Mouse (Mus musculus): ENCODE measurements at regions not wholly inside any gene's neighbourhood (a gene's known extent, or its start where the extent isn't known, plus 50 kb on each side); places are given as distances from the start of the nearest gene placed in this dataset.

DNA sequence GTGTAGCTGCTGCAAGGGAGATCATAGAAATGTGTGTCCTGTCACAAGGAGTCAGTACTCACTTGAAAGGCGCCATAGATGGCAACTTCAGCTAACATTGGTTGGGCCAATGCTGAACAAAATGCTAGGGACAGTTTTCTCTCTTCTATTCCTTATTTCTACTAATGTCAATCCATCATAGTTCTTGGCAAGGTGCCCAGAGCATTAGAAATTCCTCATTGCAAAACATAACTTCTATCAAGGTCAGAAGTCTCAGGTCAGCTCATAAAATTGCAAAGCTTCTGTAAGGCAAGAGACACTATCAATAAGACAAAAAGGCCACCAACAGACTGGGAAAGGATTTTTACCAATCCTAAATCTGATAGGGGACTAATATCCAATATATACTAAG, 106.3 kb downstream of the D1Ertd622e start:
- no peak for DNase-seq (ENCODE audit: extremely low read depth)
- peaks cover 0 to 18% of the 10 kb centered on the region in 2 experiments; a peak in 2 of 4 replicates for H3K4me1 ChIP-seq (ENCODE audit: control insufficient read depth in 1 of 2, insufficient read depth in 2 of 2)
- H3K9ac ChIP-seq (ENCODE audit: insufficient read depth, low read depth) = no peak overlapping the region
- no peak overlapping the region for H3K4me2 ChIP-seq (ENCODE audit: insufficient read depth, low read depth, poor library complexity, severe bottlenecking)
- in situ Hi-C loops (cut with MboI; ENCODE audit: low pct_ligation_motif_present, low pct_unique_long_range_greater_than_20kb, low sequenced_read_pairs) = no loop called here
- dilution Hi-C loops (cut with MboI; ENCODE audit: extremely low pct_ligation_motif_present, extremely low pct_unique_long_range_greater_than_20kb, low sequenced_read_pairs) = no loop called here
- H3K27me3 ChIP-seq (replicated peaks) = no peaks in the 10 kb centered on the region
- no peaks in the 10 kb centered on the region for H3K79me2 ChIP-seq (replicated peaks; ENCODE audit: control insufficient read depth, extremely low read depth, insufficient read depth, poor library complexity, severe bottlenecking)
- TF ChIP-seq USF1 (IDR thresholded peaks at IDR 0.05; ENCODE audit: low read depth, low read length) = no peak
- no peak for TF ChIP-seq CHD2 (IDR thresholded peaks at IDR 0.05; ENCODE audit: low read length)
- no peaks in the 10 kb centered on the region for H3K36me3 ChIP-seq (replicated peaks in 1 of 2; ENCODE audit: control insufficient read depth in 1 of 2, insufficient read depth in 1 of 2, low read length in 1 of 2)
- no peak overlapping the region for H3K4me3 ChIP-seq (replicated peaks in 1 of 3; ENCODE audit: low read depth in 2 of 3, low read length in 2 of 3, poor library complexity in 1 of 3)
- H3K9me3 ChIP-seq (replicated peaks; ENCODE audit: low read length) = no peaks in the 10 kb centered on the region
- H3K27ac ChIP-seq (ENCODE audit: insufficient read depth, low read depth) = no peak overlapping the region

DNA sequence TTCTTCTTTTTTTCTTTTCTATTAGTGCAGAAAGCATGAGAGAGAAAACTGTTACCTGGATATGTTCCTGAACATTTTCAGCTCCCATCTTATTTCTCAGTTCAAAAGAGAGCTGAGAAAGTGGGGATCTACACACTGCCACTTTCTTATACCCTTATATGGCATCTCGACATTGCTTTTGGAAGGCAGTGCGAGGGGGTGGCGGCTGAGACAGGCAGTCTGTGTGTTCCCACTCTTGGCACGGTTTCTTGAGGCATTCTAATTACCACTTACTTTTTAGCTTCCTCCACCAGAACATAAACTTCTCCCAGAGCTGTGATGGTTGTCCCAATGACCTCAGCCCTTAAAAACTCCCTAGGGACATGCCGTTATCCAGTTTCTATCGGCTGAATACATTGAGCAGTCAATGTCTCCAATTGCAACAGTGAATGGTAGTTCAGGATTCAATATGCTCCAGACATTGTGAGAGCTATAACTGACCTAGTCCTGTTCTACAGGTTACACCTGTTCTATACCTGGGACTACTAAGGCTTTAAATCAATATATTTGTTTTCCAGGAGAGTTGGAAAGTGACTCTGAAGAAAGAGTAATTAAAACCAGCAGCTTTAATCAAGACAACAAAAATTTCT, 106.8 kb downstream of the D1Ertd622e start:
- Histone ChIP-seq H3K4me1 (ENCODE audit: control insufficient read depth in 1 of 2, insufficient read depth in 2 of 2) (peaks cover 0 to 18% of the 10 kb centered on the region in 2 experiments; a peak in 2 of 4 replicates), H3K4me2 (ENCODE audit: insufficient read depth, low read depth, poor library complexity, severe bottlenecking) (no peak overlapping the region), H3K27me3 (replicated peaks) (no peaks in the 10 kb centered on the region), H3K4me3 (replicated peaks in 1 of 3; ENCODE audit: low read depth in 2 of 3, low read length in 2 of 3, poor library complexity in 1 of 3) (no peak overlapping the region), H3K9ac (ENCODE audit: insufficient read depth, low read depth) (no peak overlapping the region), H3K36me3 (replicated peaks in 1 of 2; ENCODE audit: control insufficient read depth in 1 of 2, insufficient read depth in 1 of 2, low read length in 1 of 2) (no peaks in the 10 kb centered on the region), H3K9me3 (replicated peaks; ENCODE audit: low read length) (no peaks in the 10 kb centered on the region), H3K27ac (ENCODE audit: insufficient read depth, low read depth) (no peak overlapping the region), H3K79me2 (replicated peaks; ENCODE audit: control insufficient read depth, extremely low read depth, insufficient read depth, poor library complexity, severe bottlenecking) (no peaks in the 10 kb centered on the region)
- TF ChIP-seq JUND (conservative IDR thresholded peaks at IDR 0.05; ENCODE audit: low read depth, low read length) (no peak), MAZ (IDR thresholded peaks at IDR 0.05; ENCODE audit: low read depth, low read length) (no peak), POLR2AphosphoS2 (IDR thresholded peaks at IDR 0.05; ENCODE audit: low read depth, low read length) (no peak), MAX (IDR thresholded peaks at IDR 0.05; ENCODE audit: low read length) (no peak)
- in situ Hi-C loops (cut with MboI; ENCODE audit: low pct_ligation_motif_present, low pct_unique_long_range_greater_than_20kb, low sequenced_read_pairs) (no loop called here), dilution Hi-C loops (cut with MboI; ENCODE audit: extremely low pct_ligation_motif_present, extremely low pct_unique_long_range_greater_than_20kb, low sequenced_read_pairs) (no loop called here)
- DNase-seq (ENCODE audit: extremely low read depth) = no peak

DNA sequence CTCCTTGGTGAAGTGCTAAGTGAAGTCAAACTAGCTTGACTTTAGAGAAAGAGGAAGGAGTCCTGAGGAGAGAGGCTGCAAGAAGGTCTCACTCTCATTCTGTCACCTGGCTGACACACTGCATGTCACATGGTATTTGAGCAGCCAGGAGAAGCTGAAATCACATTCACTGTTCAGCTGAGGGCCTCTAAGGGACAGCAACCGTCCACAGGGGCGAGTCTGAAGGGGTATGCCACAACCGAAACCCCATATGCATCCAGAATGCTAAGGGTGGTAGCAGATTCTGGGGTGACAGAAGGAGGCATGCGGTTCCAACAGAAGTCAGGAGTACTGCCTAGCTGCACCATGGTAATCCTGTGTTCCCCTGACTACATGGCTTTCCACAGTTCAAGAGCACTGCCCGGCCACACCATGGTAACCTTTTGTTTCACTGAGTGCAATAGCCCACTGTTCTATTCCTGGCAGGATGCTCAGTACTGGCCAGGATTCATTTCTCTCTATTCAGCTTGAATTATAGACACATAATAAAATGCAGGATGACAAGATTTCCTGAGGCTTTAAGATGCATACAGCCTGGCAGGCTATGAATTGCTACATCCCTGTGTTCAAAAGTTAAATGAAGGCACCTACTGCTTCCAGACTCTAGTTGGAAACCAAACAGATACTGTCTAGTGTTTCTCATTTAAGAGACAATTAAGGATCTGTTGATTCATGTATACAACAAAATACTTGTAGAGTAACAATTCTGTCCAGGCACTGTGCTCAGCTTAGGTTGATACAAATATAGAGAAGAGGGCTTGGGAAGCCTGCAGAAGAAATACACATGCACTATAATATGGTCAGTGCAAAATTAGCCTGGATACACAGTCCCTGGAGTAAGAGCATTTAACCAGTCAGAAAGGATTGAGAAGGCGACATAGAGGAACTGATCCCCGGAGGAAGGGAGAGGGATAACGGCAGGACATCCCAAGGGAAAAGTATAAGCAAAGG, 108.1 kb downstream of the D1Ertd622e start:
- no peaks in the 10 kb centered on the region for H3K27me3 ChIP-seq (replicated peaks)
- H3K27ac ChIP-seq (ENCODE audit: insufficient read depth, low read depth) = no peak overlapping the region
- DNase-seq (ENCODE audit: extremely low read depth) = peak; percentile 13
- peaks cover 0 to 18% of the 10 kb centered on the region in 2 experiments; a peak in 2 of 4 replicates for H3K4me1 ChIP-seq (ENCODE audit: control insufficient read depth in 1 of 2, insufficient read depth in 2 of 2)
- no peak overlapping the region for H3K4me2 ChIP-seq (ENCODE audit: insufficient read depth, low read depth, poor library complexity, severe bottlenecking)
- no peak overlapping the region for H3K9ac ChIP-seq (ENCODE audit: insufficient read depth, low read depth)
- dilution Hi-C loops (cut with MboI; ENCODE audit: extremely low pct_ligation_motif_present, extremely low pct_unique_long_range_greater_than_20kb, low sequenced_read_pairs) (no loop called here), in situ Hi-C loops (cut with MboI; ENCODE audit: low pct_ligation_motif_present, low pct_unique_long_range_greater_than_20kb, low sequenced_read_pairs) (no loop called here)
- no peaks in the 10 kb centered on the region for H3K36me3 ChIP-seq (replicated peaks in 1 of 2; ENCODE audit: control insufficient read depth in 1 of 2, insufficient read depth in 1 of 2, low read length in 1 of 2)
- no peaks in the 10 kb centered on the region for H3K9me3 ChIP-seq (replicated peaks; ENCODE audit: low read length)
- H3K4me3 ChIP-seq (replicated peaks in 1 of 3; ENCODE audit: low read depth in 2 of 3, low read length in 2 of 3, poor library complexity in 1 of 3) = no peak overlapping the region
- TF ChIP-seq ZKSCAN1 (IDR thresholded peaks at IDR 0.05; ENCODE audit: borderline replicate concordance, low read depth, low read length) (no peak), MAFK (IDR thresholded peaks at IDR 0.05; ENCODE audit: insufficient replicate concordance, low read length) (no peak), TBP (conservative IDR thresholded peaks at IDR 0.05; ENCODE audit: low read depth, low read length) (no peak), CTCF (conservative IDR thresholded peaks at IDR 0.05 in 1 of 2, IDR thresholded peaks at IDR 0.05 in 1 of 2; ENCODE audit: low read depth in 2 of 2, low read length in 2 of 2) (no peak), POLR2A (IDR thresholded peaks at IDR 0.05; ENCODE audit: low read depth, low read length) (no peak), EP300 (IDR thresholded peaks at IDR 0.05; ENCODE audit: low read length) (no peak), RCOR1 (conservative IDR thresholded peaks at IDR 0.05; ENCODE audit: low read depth, low read length) (no peak)
- H3K79me2 ChIP-seq (replicated peaks; ENCODE audit: control insufficient read depth, extremely low read depth, insufficient read depth, poor library complexity, severe bottlenecking) = no peaks in the 10 kb centered on the region
